Mouse (Mus musculus) cortical plate, adult 2 months (tissue): ENCODE data around the gene 1700029I15Rik.

ENCODE experiments used
- CTCF ChIP-seq: fragments of 200-500 bp; IDR thresholded peaks from 2 replicates; pipeline ENCODE4 v1.5.1; 2011; ENCODE audit warnings: mild to moderate bottlenecking, control low read depth, low read length; ENCODE audit not compliant: insufficient read depth; ENCODE audit errors: extremely low read depth
- POLR2A ChIP-seq: fragments of 200-500 bp; IDR thresholded peaks from 2 replicates; pipeline ENCODE4 v1.6.1; 2011; ENCODE audit warnings: mild to moderate bottlenecking, low read length, control low read depth; ENCODE audit not compliant: insufficient read depth; ENCODE audit errors: extremely low read depth

- TF ChIP-seq CTCF (no peak), POLR2A (no peak)
Measured at GRCm38 (mm10) chr2:92361795-92362194, 20.5 kb upstream of the 1700029I15Rik start.
